Comparison of ENCODE assay signal across 9 mouse cellular contexts in the genomic region with DNA sequence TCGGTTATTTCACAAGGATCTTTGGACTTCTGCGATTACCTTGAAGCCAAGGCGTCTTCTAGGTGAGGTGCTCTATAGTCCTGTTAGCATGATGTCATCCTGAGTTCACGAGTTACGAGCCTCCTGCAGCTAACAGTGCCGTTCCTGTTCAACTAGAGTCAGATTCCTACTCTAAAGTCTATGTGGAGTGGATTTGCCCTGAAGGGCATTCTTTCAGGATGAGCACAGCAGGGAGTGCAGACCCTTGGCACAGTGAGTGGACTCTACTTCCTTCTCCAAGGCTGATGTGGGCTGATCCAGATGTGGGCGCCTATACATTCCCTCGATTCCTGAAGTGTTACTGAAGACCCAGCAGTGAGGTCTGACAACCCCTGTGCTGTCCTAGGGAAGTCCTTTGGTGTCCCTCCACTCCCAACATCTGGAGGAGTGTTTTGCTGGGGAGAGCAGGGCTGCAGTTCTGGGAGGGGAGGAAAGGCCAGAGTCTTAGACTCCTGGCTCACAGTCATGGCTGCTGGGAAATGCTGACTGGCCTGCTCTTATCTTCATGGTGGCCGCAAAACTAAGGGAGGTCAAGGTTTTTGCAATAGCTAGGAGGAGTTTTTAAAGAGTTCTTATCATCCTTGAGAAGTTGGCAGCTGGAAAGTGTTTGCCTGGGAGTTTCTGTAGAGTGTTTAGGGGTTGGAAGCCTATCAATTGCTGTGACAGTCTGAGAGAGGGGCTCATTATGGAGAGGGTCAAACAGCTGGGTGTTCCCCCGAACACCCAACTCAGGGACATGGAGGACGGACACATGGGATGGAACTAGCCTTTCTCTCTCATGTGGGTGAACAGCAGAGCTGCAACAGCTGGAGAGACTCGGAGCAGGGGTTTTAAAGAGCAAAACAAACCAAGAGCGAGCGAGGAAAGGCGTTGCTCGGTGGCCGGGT. TPM values are rescaled to one million over a fixed set of nuclear protein-coding genes. Genes with fewer than 3 reads are reported as not detected.
DNase-seq lines count a peak whose midpoint lies in the region.
"Had no signal": no experiment of that assay in that cellular context is flagged by ENCODE, and none has a peak within 500 bp of the region (broad histone marks: within the 10 kb centered on the region; RNA-seq: fewer than 3 reads in every experiment).

No protein-coding gene starts in this region.

- peak; percentile 55 to 84 for DNase-seq in adrenal gland, adult (ENCODE audit: inconsistent age in 2 of 2, low spot score in 1 of 2)
- no peak for DNase-seq in adrenal gland, adult 18-20 months (ENCODE audit: low spot score in 2 of 2)
- DNase-seq in heart, adult 11 months, result peak; percentile 97
- DNase-seq in heart, postnatal 4 days, result peak; percentile 50
- peak; percentile 53 for DNase-seq in lung, postnatal 10 days
- no peak for DNase-seq in cerebellum, adult 11-12 months
- DNase-seq in spleen, postnatal 10 days (ENCODE audit: low spot score in 2 of 2), result no peak
- no peak for DNase-seq in thymus, postnatal 4 days
- DNase-seq: liver had no signal

RNA-seq across cellular contexts. Expression of gene Rhou, which starts 5.2 kb away (rescaled TPM):
- total RNA-seq in adrenal gland, adult 18-20 months (2021), result 10 to 100 TPM; 42.5 to 42.8 TPM
- 10 to 100 TPM; 14.7 to 15.4 TPM for total RNA-seq in heart, postnatal 4 days (2021)

Comparison
In these comparisons a context has a peak if more than half of its experiments do, and no peak if none do; other contexts are left out.
1. DNase-seq: peak in adrenal gland, adult (2 of 2), heart, adult 11 months (single experiment), heart, postnatal 4 days (single experiment) and lung, postnatal 10 days (single experiment); none in adrenal gland, adult 18-20 months (0 of 2), cerebellum, adult 11-12 months (single experiment), spleen, postnatal 10 days (0 of 2) and thymus, postnatal 4 days (single experiment).